Mouse (Mus musculus) adrenal gland, postnatal 0 days (tissue): Measurements from ENCODE around the gene Bhlhe23. TPM values are rescaled to one million over a fixed set of nuclear protein-coding genes. Genes with fewer than 3 reads are reported as not detected.

Source experiments
- polyA plus RNA-seq: library from polyadenylated mRNA; unstranded; fragments of >200 nt; fragmentation: Nextera tagmentation; extraction: Ambion mirVana; gene quantifications from 2 replicates; pipeline ENCODE4 v1.2.1, GENCODE M21; 2015

The Bhlhe23 gene
- polyA plus RNA-seq = not detected in 2 replicates

DNA sequence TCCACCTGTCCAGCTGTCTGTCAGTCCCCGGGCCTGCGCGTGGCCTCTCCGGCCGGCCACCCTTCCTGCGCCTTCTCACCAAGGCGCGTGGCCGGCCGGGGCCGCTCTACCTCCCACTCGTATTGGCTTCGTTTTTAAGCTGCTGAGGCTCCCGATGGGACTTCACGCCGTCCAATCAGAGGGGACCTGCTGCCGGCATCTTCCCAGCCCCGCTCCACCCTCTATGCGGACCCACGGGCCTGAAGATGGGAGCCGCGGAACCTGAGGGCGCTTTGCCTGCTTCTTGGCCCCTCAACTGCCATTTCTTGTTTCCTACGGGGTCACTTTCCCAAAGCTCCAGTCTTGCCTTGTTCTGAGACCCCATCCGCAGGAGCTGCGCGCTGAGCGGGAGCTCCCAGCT is at the start of gene Bhlhe23:
TSS of gene Bhlhe23 (minus strand) at position 108 of the 400 bp plus-strand sequence.

DNA sequence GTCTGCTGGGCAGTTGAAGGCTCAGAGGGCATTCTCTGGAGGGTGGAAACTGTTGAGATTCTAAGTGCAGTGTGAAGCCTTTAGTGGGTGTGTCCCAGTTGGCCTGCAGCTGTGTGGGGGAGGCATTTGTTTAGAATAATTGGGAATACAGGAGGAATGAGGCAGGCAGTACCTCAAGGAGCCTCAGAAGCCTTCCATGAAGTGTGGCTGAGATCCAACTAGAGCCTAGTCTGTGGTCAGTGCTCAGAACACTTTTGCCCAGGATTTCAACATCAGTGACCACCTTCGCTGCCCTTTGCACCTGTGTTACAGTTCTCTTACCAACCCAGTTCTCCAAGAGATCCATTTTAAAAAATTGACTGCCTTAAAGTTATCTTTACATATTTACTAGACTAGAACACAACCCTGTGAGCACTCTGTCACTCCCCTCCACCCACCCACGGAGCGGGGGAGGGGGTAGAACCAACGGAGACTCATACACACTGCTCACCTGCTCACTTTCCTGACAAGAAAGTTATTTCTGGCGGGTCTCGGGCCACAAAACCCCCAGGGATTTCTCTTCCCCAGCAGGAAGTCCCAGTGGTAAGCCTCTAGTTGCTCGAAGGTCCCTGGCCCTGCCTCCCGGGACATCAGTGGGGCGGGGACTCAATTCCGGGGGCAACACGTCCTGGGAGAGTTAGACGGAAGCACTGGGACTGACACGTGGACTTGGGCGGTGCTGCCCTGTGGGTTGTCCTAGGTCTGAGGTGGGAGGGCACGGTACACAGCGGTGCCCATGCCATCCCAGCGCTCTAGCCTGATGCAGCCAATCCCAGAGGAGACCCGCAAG is 51.9 kb downstream of the Bhlhe23 start, which contains the start of gene Slc17a9:
TSS of gene Slc17a9 (plus strand) at position 679 of the 829 bp plus-strand sequence.

Other genes starting within 250 kb of the Bhlhe23 start
- 15.9 and 21.0 TPM in 2 replicates for gene Mrgbp, start 195.6 kb downstream of the Bhlhe23 start, polyA plus RNA-seq
- gene Ogfr, start 187.7 kb downstream of the Bhlhe23 start, polyA plus RNA-seq = 43.6 and 49.8 TPM in 2 replicates
- 3.2 and 3.6 TPM in 2 replicates for gene Col9a3, start 179.1 kb downstream of the Bhlhe23 start, polyA plus RNA-seq
- gene Tcfl5, start 134.2 kb downstream of the Bhlhe23 start, polyA plus RNA-seq = 0.18 and 0.65 TPM in 2 replicates
- 7.9 and 11.9 TPM in 2 replicates for gene Dido1, start 66.9 kb downstream of the Bhlhe23 start, polyA plus RNA-seq
- gene Gid8, start 66.8 kb downstream of the Bhlhe23 start, polyA plus RNA-seq = 36.3 and 43.1 TPM in 2 replicates
- gene Slc17a9, start 51.6 kb downstream of the Bhlhe23 start, polyA plus RNA-seq = 1.3 and 2.0 TPM in 2 replicates
- 30.7 and 37.8 TPM in 2 replicates for gene Ythdf1, start 144.0 kb upstream of the Bhlhe23 start, polyA plus RNA-seq
- gene Birc7, start 152.1 kb upstream of the Bhlhe23 start, polyA plus RNA-seq = 0.24 TPM in 1 of 2 replicates, not detected in the other
- 41.6 and 66.4 TPM in 2 replicates for gene Nkain4, start 177.8 kb upstream of the Bhlhe23 start, polyA plus RNA-seq
- gene Arfgap1, start 190.3 kb upstream of the Bhlhe23 start, polyA plus RNA-seq = 44.6 and 60.0 TPM in 2 replicates
- gene Col20a1, start 209.6 kb upstream of the Bhlhe23 start, polyA plus RNA-seq = 2.3 and 3.7 TPM in 2 replicates